Mouse (Mus musculus): ENCODE data around the gene Gm10282.

GRCm38 (mm10) chr8:72351405-72352005, 46.4 kb upstream of the Gm10282 start:
- TF ChIP-seq CTCF (IDR thresholded peaks at IDR 0.05; ENCODE audit: low read depth), result no peak
- no peak for TF ChIP-seq EP300 (IDR thresholded peaks at IDR 0.05; ENCODE audit: low read depth)

Measured in heart, postnatal 0 days (tissue).